Mouse (Mus musculus) neural tube, embryonic 14.5 days (tissue): ENCODE data around the gene Commd1. TPM values are rescaled to one million over a fixed set of nuclear protein-coding genes. Genes with fewer than 3 reads are reported as not detected.

ENCODE experiments used
- ATAC-seq: fragments of 200-750 bp; cut with Nextera tagmentation; 2 replicates; pipeline ENCODE4 v1.8.0; 2017; ENCODE audit warnings: low read depth, mild to moderate bottlenecking, moderate TSS enrichment, moderate library complexity
- H3K27ac ChIP-seq: fragments of 300-500 bp; sonication (generic); 2 replicates; pipeline ENCODE4 v1.5.1; 2014; ENCODE audit warnings: low read depth, mild to moderate bottlenecking, control low read depth, low read length, moderate library complexity, mixed read lengths
- H3K27me3 ChIP-seq: fragments of 300-500 bp; sonication (generic); 2 replicates; pipeline ENCODE4 v1.6.1; 2014; ENCODE audit warnings: low read length; ENCODE audit not compliant: control insufficient read depth, insufficient read depth
- H3K36me3 ChIP-seq: fragments of 300-500 bp; sonication (generic); 2 replicates; pipeline ENCODE4 v1.6.1; 2014; ENCODE audit warnings: low read length, mixed read lengths; ENCODE audit not compliant: control insufficient read depth, insufficient read depth
- H3K4me1 ChIP-seq: fragments of 300-500 bp; sonication (generic); 2 replicates; pipeline ENCODE4 v1.6.1; 2014; ENCODE audit warnings: low read length; ENCODE audit not compliant: control insufficient read depth, insufficient read depth
- H3K4me2 ChIP-seq: fragments of 300-500 bp; sonication (generic); 2 replicates; pipeline ENCODE4 v1.6.1; 2014; ENCODE audit warnings: mild to moderate bottlenecking, low read depth, low read length, control low read depth
- H3K4me3 ChIP-seq: fragments of 300-500 bp; sonication (generic); 2 replicates; pipeline ENCODE4 v1.5.1; 2014; ENCODE audit warnings: low read depth, low read length, control low read depth, mixed read lengths
- H3K9ac ChIP-seq: fragments of 300-500 bp; sonication (generic); replicated peaks from 2 replicates; pipeline ENCODE4 v1.6.1; 2014; ENCODE audit warnings: low read depth, mild to moderate bottlenecking, control low read depth, low read length, mixed read lengths
- H3K9me3 ChIP-seq: fragments of 300-500 bp; sonication (generic); 2 replicates; pipeline ENCODE4 v1.6.1; 2016; ENCODE audit warnings: low read length; ENCODE audit not compliant: control insufficient read depth
- WGBS: fragments of 180-500 bp; shearing (Covaris S2); extraction: QIAGEN DNeasy Blood & Tissue Kit; methylation state at CpG from one replicate; pipeline ENCODE4 v1.1.7; 2014; 5-methylcytosine and 5-hydroxymethylcytosine counted together
- polyA plus RNA-seq: library from polyadenylated mRNA; unstranded; fragments of >200 nt; fragmentation: Nextera tagmentation; extraction: Ambion mirVana; gene quantifications from 2 replicates; pipeline ENCODE4 v1.2.1, GENCODE M21; 2014

Gene Commd1
- polyA plus RNA-seq, 1 experiment from 2014 or later: 230 TPM

DNA sequence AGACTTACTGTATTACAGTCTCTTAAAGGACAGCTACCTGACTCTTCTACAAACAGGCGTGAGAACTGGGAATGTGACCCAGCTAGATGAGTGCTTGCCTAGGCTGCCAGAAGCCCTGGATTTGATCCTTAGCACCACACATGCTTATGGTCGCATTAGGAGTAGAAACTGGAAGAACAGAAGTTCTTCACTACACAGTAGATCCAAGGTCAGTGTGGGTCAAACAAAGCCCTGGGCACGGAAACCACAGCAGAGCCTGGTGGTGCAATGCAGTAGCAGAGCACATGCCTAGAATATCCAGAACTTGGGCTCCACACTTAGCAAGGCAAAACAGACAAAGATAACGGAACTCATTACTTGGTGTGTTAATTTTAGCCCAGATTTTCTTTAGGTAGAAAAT, 132.1 kb downstream of the Commd1 start:
- no peak for ATAC-seq
- 89% methylated on average over 4 of the region's 4 CpGs for WGBS

GRCm38 (mm10) chr11:22848649-22849195, 133.5 kb downstream of the Commd1 start:
- Histone ChIP-seq H3K4me3 (no peak overlapping the region), H3K27me3 (no peaks in the 10 kb centered on the region), H3K9ac (no peak overlapping the region), H3K36me3 (no peaks in the 10 kb centered on the region), H3K4me2 (no peak overlapping the region), H3K9me3 (no peaks in the 10 kb centered on the region), H3K4me1 (no peaks in the 10 kb centered on the region), H3K27ac (no peak overlapping the region)
- no peak for ATAC-seq
- 83% methylated on average over 5 of the region's 5 CpGs for WGBS

More for the DNA sequence above, 132.1 kb downstream of the Commd1 start:
- H3K4me1 ChIP-seq: no peaks in the 10 kb centered on the region
- no peak overlapping the region for H3K27ac ChIP-seq
- no peak overlapping the region for H3K9ac ChIP-seq
- H3K4me2 ChIP-seq: no peak overlapping the region
- H3K9me3 ChIP-seq: no peaks in the 10 kb centered on the region
- no peaks in the 10 kb centered on the region for H3K27me3 ChIP-seq
- no peak overlapping the region for H3K4me3 ChIP-seq
- H3K36me3 ChIP-seq: no peaks in the 10 kb centered on the region

DNA sequence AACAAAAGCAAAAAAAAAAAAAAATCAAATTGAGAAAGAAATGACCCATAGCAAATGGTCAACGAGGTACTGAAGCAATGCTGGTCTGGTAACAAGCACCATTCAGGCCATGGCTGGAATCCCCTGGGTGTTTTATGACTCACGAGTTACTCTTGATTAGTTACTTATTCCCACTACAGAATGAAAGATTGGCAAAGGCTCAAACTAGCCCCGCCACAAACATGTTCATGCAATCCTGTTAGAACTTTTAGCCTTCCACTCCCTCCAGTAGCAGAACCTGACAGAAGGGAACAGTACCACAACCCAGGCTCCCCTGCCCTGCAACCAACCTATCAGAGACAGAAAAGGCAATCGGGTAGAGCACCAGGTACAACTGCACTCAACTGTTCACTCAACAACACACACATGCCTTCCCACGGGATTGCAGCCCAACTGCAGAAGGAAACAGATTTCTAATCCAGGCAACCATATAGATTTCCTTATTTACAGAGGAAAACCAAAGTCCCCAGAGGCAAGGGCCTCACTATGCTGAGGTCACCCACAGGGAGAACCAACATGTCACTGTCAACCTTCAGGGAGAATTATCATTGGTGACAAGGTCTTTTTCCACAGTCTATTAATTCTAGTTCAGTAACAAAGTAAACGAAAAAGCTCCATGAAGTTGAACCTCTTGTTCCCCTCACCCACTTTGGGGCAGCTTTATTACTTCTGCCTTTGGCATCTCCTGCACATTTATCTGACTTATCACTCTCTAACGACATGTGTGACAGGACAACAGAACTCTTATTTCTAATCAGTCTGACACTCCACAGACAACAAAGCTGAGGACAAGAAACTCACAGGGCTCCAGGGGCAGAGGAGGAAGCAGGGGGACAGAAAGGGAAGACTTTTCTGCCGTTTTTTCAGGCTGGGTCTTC, 134.2 kb downstream of the Commd1 start:
- Histone ChIP-seq H3K27ac (no peak overlapping the region), H3K9me3 (no peaks in the 10 kb centered on the region), H3K4me2 (no peak overlapping the region), H3K9ac (no peak overlapping the region), H3K36me3 (no peaks in the 10 kb centered on the region), H3K4me3 (no peak overlapping the region), H3K4me1 (no peaks in the 10 kb centered on the region), H3K27me3 (no peaks in the 10 kb centered on the region)
- 45% methylated on average over 8 of the region's 8 CpGs for WGBS
- ATAC-seq: no peak

GRCm38 (mm10) chr11:22846960-22847731, 135.0 kb downstream of the Commd1 start:
- no peak overlapping the region for H3K9ac ChIP-seq
- H3K4me2 ChIP-seq: no peak overlapping the region
- no peaks in the 10 kb centered on the region for H3K4me1 ChIP-seq
- H3K36me3 ChIP-seq: no peaks in the 10 kb centered on the region
- no peaks in the 10 kb centered on the region for H3K9me3 ChIP-seq
- no peak overlapping the region for H3K27ac ChIP-seq
- H3K27me3 ChIP-seq: no peaks in the 10 kb centered on the region
- 77% methylated on average over 8 of the region's 8 CpGs for WGBS
- no peak for ATAC-seq
- H3K4me3 ChIP-seq: no peak overlapping the region

Other genes with a start within 250 kb of the Commd1 start
- 1.9 and 2.4 TPM in 2 replicates for gene B3gnt2, start 121.4 kb downstream of the Commd1 start, polyA plus RNA-seq
- gene Zrsr1, start 10.4 kb downstream of the Commd1 start, polyA plus RNA-seq: 9.1 and 9.8 TPM in 2 replicates
- gene Gm28048, start 292 bp downstream of the Commd1 start, polyA plus RNA-seq: 1.7 and 5.9 TPM in 2 replicates
- gene Cct4, start 8.1 kb upstream of the Commd1 start, polyA plus RNA-seq: 291 and 314 TPM in 2 replicates
- gene Fam161a, start 25.1 kb upstream of the Commd1 start, polyA plus RNA-seq: 4.1 and 4.2 TPM in 2 replicates